24 mouse cellular contexts compared by ENCODE assay signal in genomic region chr4:151401685-151402397, GRCm38 (mm10).
DNase-seq lines count a peak whose midpoint lies in the region; ATAC-seq and TF ChIP-seq lines count a peak whose summit lies in the region.
"Had no signal": no experiment of that assay in that cellular context is flagged by ENCODE, and none has a peak within 500 bp of the region (broad histone marks: within the 10 kb centered on the region; RNA-seq: fewer than 3 reads in every experiment).

No protein-coding gene starts in this region.

- H3K4me2 ChIP-seq in kidney, postnatal 0 days (ENCODE audit: low read length): no peak overlapping the region
- no peak overlapping the region for H3K4me2 ChIP-seq in kidney, embryonic 14.5 days (replicated peaks; ENCODE audit: low read depth, low read length)
- no peak overlapping the region for H3K4me2 ChIP-seq in midbrain, embryonic 15.5 days
- H3K4me2 ChIP-seq in midbrain, postnatal 0 days (ENCODE audit: low read depth, low read length, poor library complexity, severe bottlenecking): no peak overlapping the region
- H3K4me2 ChIP-seq in forebrain, embryonic 13.5 days: no peak overlapping the region
- H3K4me2 ChIP-seq: limb, embryonic 13.5 days; liver, embryonic 12.5 days had no signal

- no peaks in the 10 kb centered on the region for H3K9me3 ChIP-seq in kidney, postnatal 0 days (replicated peaks; ENCODE audit: low read length)
- H3K9me3 ChIP-seq in kidney, embryonic 14.5 days (ENCODE audit: control insufficient read depth, low read length): no peaks in the 10 kb centered on the region
- H3K9me3 ChIP-seq in midbrain, embryonic 15.5 days: no peaks in the 10 kb centered on the region
- H3K9me3 ChIP-seq in midbrain, postnatal 0 days (ENCODE audit: low read length): no peaks in the 10 kb centered on the region
- no peaks in the 10 kb centered on the region for H3K9me3 ChIP-seq in forebrain, embryonic 13.5 days (replicated peaks)
- H3K9me3 ChIP-seq: embryonic facial prominence, embryonic 10.5 days; heart, embryonic 10.5 days; limb, embryonic 13.5 days; liver, embryonic 12.5 days had no signal

- 0 out of 2 replicates have a peak, but pooled peaks cover 12% of the 10 kb centered on the region for H3K4me1 ChIP-seq in kidney, postnatal 0 days (replicated peaks; ENCODE audit: insufficient read depth, low read length)
- peaks cover 16% of the 10 kb centered on the region; the same call in 1 of the 2 replicates for H3K4me1 ChIP-seq in kidney, embryonic 14.5 days (ENCODE audit: control insufficient read depth, insufficient read depth, low read length)
- 0 out of 2 replicates have a peak, but pooled peaks cover 5% of the 10 kb centered on the region for H3K4me1 ChIP-seq in midbrain, embryonic 15.5 days
- no peaks in the 10 kb centered on the region for H3K4me1 ChIP-seq in midbrain, postnatal 0 days (ENCODE audit: insufficient read depth, low read length)
- H3K4me1 ChIP-seq in forebrain, embryonic 13.5 days: no peaks in the 10 kb centered on the region
- H3K4me1 ChIP-seq: liver, embryonic 12.5 days had no signal

- peak; percentile 40 for DNase-seq in adrenal gland, postnatal 14 days
- DNase-seq in adrenal gland, postnatal 25 days: no peak
- peak; percentile 15 for DNase-seq in kidney, postnatal 0 days (ENCODE audit: low spot score)
- no peak for DNase-seq in midbrain, postnatal 0 days (ENCODE audit: low spot score)
- DNase-seq in ZHBTc4 (ENCODE audit: low read depth, low spot score): peak; percentile 57
- DNase-seq: adrenal gland, adult 2 months; cerebellum, adult 9-10 months; gastrocnemius, postnatal 10 days; kidney, postnatal 36 days; lung, adult 18-20 months; lung, postnatal 10 days; right cerebral cortex, adult 18-20 months; right cerebral cortex, postnatal 4 days; thymus, adult 2 months; thymus, postnatal 4 days had no signal

- no peaks in the 10 kb centered on the region for H3K36me3 ChIP-seq in kidney, postnatal 0 days (ENCODE audit: insufficient read depth, low read length)
- H3K36me3 ChIP-seq in kidney, embryonic 14.5 days (ENCODE audit: control insufficient read depth, insufficient read depth, low read length): no peaks in the 10 kb centered on the region
- no peaks in the 10 kb centered on the region for H3K36me3 ChIP-seq in midbrain, embryonic 15.5 days (replicated peaks)
- no peaks in the 10 kb centered on the region for H3K36me3 ChIP-seq in midbrain, postnatal 0 days (ENCODE audit: insufficient read depth, low read length)
- H3K36me3 ChIP-seq in forebrain, embryonic 13.5 days (ENCODE audit: poor library complexity, severe bottlenecking): no peaks in the 10 kb centered on the region
- H3K36me3 ChIP-seq: embryonic facial prominence, embryonic 10.5 days; heart, embryonic 10.5 days; limb, embryonic 13.5 days; liver, embryonic 12.5 days had no signal

- no peak overlapping the region for H3K4me3 ChIP-seq in kidney, postnatal 0 days (replicated peaks; ENCODE audit: low read depth, low read length)
- H3K4me3 ChIP-seq in kidney, embryonic 14.5 days (ENCODE audit: low read length): no peak overlapping the region
- H3K4me3 ChIP-seq in midbrain, embryonic 15.5 days: no peak overlapping the region
- no peak overlapping the region for H3K4me3 ChIP-seq in midbrain, postnatal 0 days (ENCODE audit: low read depth, low read length)
- no peak overlapping the region for H3K4me3 ChIP-seq in forebrain, embryonic 13.5 days
- H3K4me3 ChIP-seq: embryonic facial prominence, embryonic 10.5 days; heart, embryonic 10.5 days; limb, embryonic 13.5 days; liver, embryonic 12.5 days had no signal

- WGBS in kidney, postnatal 0 days: 53% methylated on average over 22 of the region's 22 CpGs
- 60% methylated on average over 22 of the region's 22 CpGs for WGBS in kidney, embryonic 14.5 days
- WGBS in midbrain, embryonic 15.5 days: 85% methylated on average over 22 of the region's 22 CpGs
- WGBS in midbrain, postnatal 0 days: 85% methylated on average over 22 of the region's 22 CpGs
- 92% methylated on average over 22 of the region's 22 CpGs for WGBS in forebrain, embryonic 13.5 days

- H3K27me3 ChIP-seq in kidney, postnatal 0 days (ENCODE audit: insufficient read depth, low read length): no peaks in the 10 kb centered on the region
- no peaks in the 10 kb centered on the region for H3K27me3 ChIP-seq in kidney, embryonic 14.5 days (ENCODE audit: control insufficient read depth, insufficient read depth, low read length)
- no peaks in the 10 kb centered on the region for H3K27me3 ChIP-seq in midbrain, embryonic 15.5 days (replicated peaks)
- H3K27me3 ChIP-seq in midbrain, postnatal 0 days (ENCODE audit: insufficient read depth, low read length): no peaks in the 10 kb centered on the region
- no peaks in the 10 kb centered on the region for H3K27me3 ChIP-seq in forebrain, embryonic 13.5 days
- H3K27me3 ChIP-seq: limb, embryonic 13.5 days; liver, embryonic 12.5 days had no signal

- no peak overlapping the region for H3K27ac ChIP-seq in kidney, postnatal 0 days
- H3K27ac ChIP-seq in kidney, embryonic 14.5 days (ENCODE audit: low read depth, low read length): no peak overlapping the region
- no peak overlapping the region for H3K27ac ChIP-seq in midbrain, embryonic 15.5 days
- H3K27ac ChIP-seq in midbrain, postnatal 0 days (ENCODE audit: low read depth, low read length): no peak overlapping the region
- H3K27ac ChIP-seq in forebrain, embryonic 13.5 days: no peak overlapping the region
- H3K27ac ChIP-seq: embryonic facial prominence, embryonic 10.5 days; heart, embryonic 10.5 days; limb, embryonic 13.5 days; liver, embryonic 12.5 days had no signal

- TF ChIP-seq CTCF in kidney, postnatal 0 days (IDR thresholded peaks at IDR 0.05; ENCODE audit: low read depth): no peak
- TF ChIP-seq CTCF in midbrain, postnatal 0 days (IDR thresholded peaks at IDR 0.05): no peak

- no peak overlapping the region for H3K9ac ChIP-seq in kidney, postnatal 0 days (ENCODE audit: low read depth, low read length)
- no peak overlapping the region for H3K9ac ChIP-seq in kidney, embryonic 14.5 days (ENCODE audit: low read depth, low read length)
- no peak overlapping the region for H3K9ac ChIP-seq in midbrain, embryonic 15.5 days
- no peak overlapping the region for H3K9ac ChIP-seq in midbrain, postnatal 0 days (replicated peaks; ENCODE audit: low read length, poor library complexity, severe bottlenecking)
- no peak overlapping the region for H3K9ac ChIP-seq in forebrain, embryonic 13.5 days
- H3K9ac ChIP-seq: limb, embryonic 13.5 days; liver, embryonic 12.5 days had no signal

- peak; percentile 57; the same call in 1 of the 2 replicates for ATAC-seq in kidney, postnatal 0 days (replicated peaks; ENCODE audit: low FRiP score, low read depth)
- no peak for ATAC-seq in kidney, embryonic 14.5 days (ENCODE audit: low FRiP score, low TSS enrichment)
- ATAC-seq in midbrain, embryonic 15.5 days (replicated peaks): 0 out of 2 replicates have a peak, but pooled peaks have one; percentile 18
- ATAC-seq in midbrain, postnatal 0 days (ENCODE audit: low FRiP score): no peak
- no peak for ATAC-seq in forebrain, embryonic 13.5 days
- ATAC-seq: forebrain, embryonic 16.5 days; intestine, embryonic 16.5 days; liver, embryonic 12.5 days had no signal

Comparison
In these comparisons a context has a peak if more than half of its experiments do, and no peak if none do; other contexts are left out.
1. DNase-seq: peak in adrenal gland, postnatal 14 days (single experiment), kidney, postnatal 0 days (single experiment) and ZHBTc4 (single experiment); none in adrenal gland, postnatal 25 days (single experiment) and midbrain, postnatal 0 days (single experiment).
2. ATAC-seq: peak in kidney, postnatal 0 days (single experiment) and midbrain, embryonic 15.5 days (single experiment); none in kidney, embryonic 14.5 days (single experiment), midbrain, postnatal 0 days (single experiment) and forebrain, embryonic 13.5 days (single experiment).